Mouse (Mus musculus) bone marrow, adult 2 months (tissue): ENCODE data around the gene Cyp26c1.

Experiments
- CTCF ChIP-seq: fragments of 200-500 bp; IDR thresholded peaks from 2 replicates; pipeline ENCODE4 v1.5.1; 2011; ENCODE audit warnings: low read length, control low read depth; ENCODE audit not compliant: control insufficient read depth, insufficient read depth
- POLR2A ChIP-seq: fragments of 200-500 bp; IDR thresholded peaks from 2 replicates; pipeline ENCODE4 v1.6.1; 2011; ENCODE audit warnings: low read depth, mild to moderate bottlenecking, control low read depth, low read length, borderline replicate concordance; ENCODE audit not compliant: control insufficient read depth

- TF ChIP-seq POLR2A (no peak), CTCF (no peak)
Observed at GRCm38 (mm10) chr19:37689478-37689877, 4.1 kb downstream of the Cyp26c1 start.
